Comparison of ENCODE assay signal across 9 mouse cellular contexts in the genomic region with DNA sequence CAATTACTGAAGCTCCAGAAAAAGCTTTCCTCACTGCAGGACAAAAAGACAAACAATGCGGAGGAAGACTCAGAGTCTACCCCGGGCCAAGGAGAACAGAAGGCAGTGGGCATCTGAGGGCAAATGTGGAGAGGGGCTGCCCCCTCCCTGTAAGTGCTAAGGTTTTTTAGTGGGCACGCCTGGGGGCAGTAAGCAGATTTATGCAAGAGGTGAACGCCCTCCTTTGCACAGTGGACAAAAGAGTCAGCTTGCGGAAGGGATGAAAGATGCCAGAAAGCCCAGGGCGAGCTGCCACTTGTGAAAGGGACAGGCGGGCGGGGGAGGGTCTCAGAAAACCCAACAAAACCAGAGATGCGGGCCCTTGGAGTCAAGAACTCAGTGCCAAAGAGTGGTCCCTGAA.
A peak's percentile ranks its signal among the peaks of the same experiment; 100 is the strongest.
DNase-seq lines count a peak whose midpoint lies in the region; ATAC-seq and TF ChIP-seq lines count a peak whose summit lies in the region.
"Had no signal": no experiment of that assay in that cellular context is flagged by ENCODE, and none has a peak within 500 bp of the region (broad histone marks: within the 10 kb centered on the region; RNA-seq: fewer than 3 reads in every experiment).

No protein-coding gene starts in this region.

- 0 out of 2 replicates have a peak, but pooled peaks have one; percentile 13 for ATAC-seq in lung, embryonic 14.5 days (ENCODE audit: insufficient read depth)

- no peaks in the 10 kb centered on the region for H3K36me3 ChIP-seq in lung, embryonic 14.5 days (ENCODE audit: insufficient read depth)
- H3K36me3 ChIP-seq in embryonic facial prominence, embryonic 10.5 days (replicated peaks), result peaks cover 5% of the 10 kb centered on the region; the same call in 1 of the 2 replicates
- H3K36me3 ChIP-seq in limb, embryonic 10.5 days, result peaks cover 5% of the 10 kb centered on the region; the same call in 1 of the 2 replicates

- H3K9ac ChIP-seq in lung, embryonic 14.5 days, result no peak overlapping the region

- H3K4me3 ChIP-seq in lung, embryonic 14.5 days (ENCODE audit: low read depth, low read length), result no peak overlapping the region
- H3K4me3 ChIP-seq in embryonic facial prominence, embryonic 10.5 days, result 0 out of 2 replicates have a peak overlapping the region, but pooled peaks have one; percentile 9
- H3K4me3 ChIP-seq in limb, embryonic 10.5 days, result no peak overlapping the region
- H3K4me3 ChIP-seq: heart, adult 2 months had no signal

- no peaks in the 10 kb centered on the region for H3K9me3 ChIP-seq in lung, embryonic 14.5 days (ENCODE audit: low read depth, low read length)
- H3K9me3 ChIP-seq in embryonic facial prominence, embryonic 10.5 days, result no peaks in the 10 kb centered on the region
- H3K9me3 ChIP-seq in limb, embryonic 10.5 days (replicated peaks), result no peaks in the 10 kb centered on the region

- intact Hi-C loops in gastrocnemius, postnatal 36 days (cut with DNase I), result no loop called here

- H3K4me1 ChIP-seq in lung, embryonic 14.5 days (ENCODE audit: insufficient read depth), result peaks cover 4% of the 10 kb centered on the region; the same call in 1 of the 2 replicates
- H3K4me1 ChIP-seq in embryonic facial prominence, embryonic 10.5 days, result peaks cover 56% of the 10 kb centered on the region
- peaks cover 52% of the 10 kb centered on the region for H3K4me1 ChIP-seq in limb, embryonic 10.5 days

- no peak overlapping the region; the same call in 1 of the 2 replicates for H3K27ac ChIP-seq in lung, embryonic 14.5 days (ENCODE audit: low read depth)
- peak overlapping the region; percentile 70 for H3K27ac ChIP-seq in embryonic facial prominence, embryonic 10.5 days (replicated peaks)
- H3K27ac ChIP-seq in limb, embryonic 10.5 days, result peak overlapping the region; percentile 72; the same call in 1 of the 2 replicates
- H3K27ac ChIP-seq: heart, adult 2 months had no signal

- WGBS in lung, embryonic 14.5 days, result 51% methylated on average over 9 of the region's 9 CpGs
- 45% methylated on average over 9 of the region's 9 CpGs for WGBS in embryonic facial prominence, embryonic 10.5 days
- 73% methylated on average over 9 of the region's 9 CpGs for WGBS in limb, embryonic 10.5 days

- no peaks in the 10 kb centered on the region for H3K27me3 ChIP-seq in lung, embryonic 14.5 days (ENCODE audit: insufficient read depth, low read length)
- no peaks in the 10 kb centered on the region for H3K27me3 ChIP-seq in embryonic facial prominence, embryonic 10.5 days (replicated peaks; ENCODE audit: low read depth, poor library complexity, severe bottlenecking)
- H3K27me3 ChIP-seq in limb, embryonic 10.5 days (ENCODE audit: low read depth, poor library complexity, severe bottlenecking), result no peaks in the 10 kb centered on the region

- no peak for DNase-seq in lung, embryonic 14.5 days
- no peak for DNase-seq in lung, postnatal 14 days
- DNase-seq in embryonic facial prominence, embryonic 10.5 days (ENCODE audit: low spot score), result peak; percentile 26
- DNase-seq in limb, embryonic 10.5 days (ENCODE audit: low spot score), result no peak
- DNase-seq in retina, postnatal 1 day, result peak; percentile 78
- DNase-seq in urinary bladder, postnatal 4 days (ENCODE audit: low spot score in 2 of 2), result no peak
- no peak for DNase-seq in gastrocnemius, postnatal 36 days
- DNase-seq in adipocyte (ENCODE audit: low spot score), result no peak
- DNase-seq: heart, adult 2 months had no signal

- no peak overlapping the region for H3K4me2 ChIP-seq in lung, embryonic 14.5 days

- no peak for TF ChIP-seq CTCF in lung, embryonic 14.5 days (IDR thresholded peaks at IDR 0.05; ENCODE audit: low read depth)

Comparison
In these comparisons a context has a peak if more than half of its experiments do, and no peak if none do; other contexts are left out.
1. DNase-seq: peak in embryonic facial prominence, embryonic 10.5 days (single experiment) and retina, postnatal 1 day (single experiment); none in lung, embryonic 14.5 days (single experiment), lung, postnatal 14 days (single experiment), limb, embryonic 10.5 days (single experiment), urinary bladder, postnatal 4 days (0 of 2), gastrocnemius, postnatal 36 days (0 of 2) and adipocyte (single experiment).